Comparison of ENCODE assay signal across 9 mouse cellular contexts in the genomic region with DNA sequence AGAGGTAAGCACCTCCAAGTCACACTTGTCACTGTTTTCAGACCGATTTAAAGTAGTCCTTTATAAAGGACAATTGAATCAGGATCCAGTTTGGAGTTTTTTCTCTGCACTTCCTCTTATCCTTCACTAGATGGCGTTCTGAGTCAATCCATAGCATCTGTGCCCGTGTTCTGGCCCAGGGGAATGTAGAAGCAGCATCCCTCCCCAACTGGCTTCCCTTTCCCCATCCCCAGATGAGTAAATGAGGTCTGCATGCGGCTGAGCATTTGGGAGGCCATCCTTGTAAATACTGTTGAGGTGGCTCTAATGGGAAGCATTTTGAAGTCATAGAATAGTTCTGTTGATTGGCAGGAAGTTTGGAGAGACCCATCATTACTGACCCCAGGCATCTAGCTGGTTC.
DNase-seq lines count a peak whose midpoint lies in the region; ATAC-seq lines count a peak whose summit lies in the region.
"Had no signal": no experiment of that assay in that cellular context is flagged by ENCODE, and none has a peak within 500 bp of the region (broad histone marks: within the 10 kb centered on the region; RNA-seq: fewer than 3 reads in every experiment).

No protein-coding gene starts in this region.

- no peaks in the 10 kb centered on the region for H3K9me3 ChIP-seq in hindbrain, embryonic 11.5 days (ENCODE audit: control insufficient read depth, low read length)
- no peaks in the 10 kb centered on the region for H3K9me3 ChIP-seq in hindbrain, embryonic 16.5 days (ENCODE audit: control insufficient read depth, low read length)
- no peaks in the 10 kb centered on the region for H3K9me3 ChIP-seq in embryonic facial prominence, embryonic 14.5 days (ENCODE audit: control insufficient read depth, low read length)
- H3K9me3 ChIP-seq: lung, embryonic 15.5 days had no signal

- no peak overlapping the region for H3K4me3 ChIP-seq in hindbrain, embryonic 11.5 days (ENCODE audit: low read depth, low read length)
- no peak overlapping the region for H3K4me3 ChIP-seq in hindbrain, embryonic 16.5 days (ENCODE audit: low read length)
- H3K4me3 ChIP-seq in embryonic facial prominence, embryonic 14.5 days (ENCODE audit: low read depth, low read length), result no peak overlapping the region
- H3K4me3 ChIP-seq: lung, embryonic 15.5 days had no signal

- no peak overlapping the region for H3K9ac ChIP-seq in hindbrain, embryonic 11.5 days (ENCODE audit: low read depth, low read length)
- H3K9ac ChIP-seq in hindbrain, embryonic 16.5 days (ENCODE audit: low read depth, low read length), result no peak overlapping the region
- H3K9ac ChIP-seq in embryonic facial prominence, embryonic 14.5 days (ENCODE audit: low read depth, low read length), result no peak overlapping the region
- H3K9ac ChIP-seq: lung, embryonic 15.5 days had no signal

- no peak overlapping the region for H3K4me2 ChIP-seq in hindbrain, embryonic 11.5 days (replicated peaks; ENCODE audit: low read depth, low read length)
- no peak overlapping the region for H3K4me2 ChIP-seq in hindbrain, embryonic 16.5 days (ENCODE audit: low read length)
- no peak overlapping the region for H3K4me2 ChIP-seq in embryonic facial prominence, embryonic 14.5 days (ENCODE audit: low read depth, low read length)
- H3K4me2 ChIP-seq: lung, embryonic 15.5 days had no signal

- DNase-seq in hindbrain, embryonic 11.5 days (ENCODE audit: low spot score), result peak; percentile 42
- DNase-seq in thymus, postnatal 0 days (ENCODE audit: low spot score), result peak; percentile 46
- DNase-seq in thymus, postnatal 14 days, result no peak
- DNase-seq in embryonic facial prominence, embryonic 14.5 days (ENCODE audit: low spot score), result peak; percentile 32
- DNase-seq in splenic B cell, adult 2 months (ENCODE audit: low read depth, low spot score), result peak; percentile 58
- no peak for DNase-seq in layer of hippocampus, adult 8-10 months (ENCODE audit: low spot score in 2 of 2)
- DNase-seq in cerebellum, adult 18-20 months, result no peak

- no peak overlapping the region for H3K27ac ChIP-seq in hindbrain, embryonic 11.5 days (ENCODE audit: low read depth, low read length)
- no peak overlapping the region for H3K27ac ChIP-seq in hindbrain, embryonic 16.5 days (ENCODE audit: low read depth, low read length)
- no peak overlapping the region for H3K27ac ChIP-seq in embryonic facial prominence, embryonic 14.5 days (replicated peaks; ENCODE audit: low read depth, low read length)
- H3K27ac ChIP-seq: lung, embryonic 15.5 days had no signal

- WGBS in hindbrain, embryonic 11.5 days, result 13% methylated on average over 4 of the region's 4 CpGs
- WGBS in hindbrain, embryonic 16.5 days, result 13% methylated on average over 4 of the region's 4 CpGs
- WGBS in embryonic facial prominence, embryonic 14.5 days, result 10% methylated on average over 4 of the region's 4 CpGs

- H3K4me1 ChIP-seq in hindbrain, embryonic 11.5 days (replicated peaks; ENCODE audit: control insufficient read depth, insufficient read depth, low read length), result no peaks in the 10 kb centered on the region
- H3K4me1 ChIP-seq in hindbrain, embryonic 16.5 days (ENCODE audit: control insufficient read depth, insufficient read depth, low read depth, low read length), result no peaks in the 10 kb centered on the region
- H3K4me1 ChIP-seq in embryonic facial prominence, embryonic 14.5 days (ENCODE audit: control insufficient read depth, insufficient read depth, low read length), result no peaks in the 10 kb centered on the region
- H3K4me1 ChIP-seq: lung, embryonic 15.5 days had no signal

- no peaks in the 10 kb centered on the region for H3K27me3 ChIP-seq in hindbrain, embryonic 11.5 days (ENCODE audit: control insufficient read depth, insufficient read depth, low read length)
- H3K27me3 ChIP-seq in hindbrain, embryonic 16.5 days (replicated peaks; ENCODE audit: control insufficient read depth, insufficient read depth, low read length), result no peaks in the 10 kb centered on the region
- H3K27me3 ChIP-seq in embryonic facial prominence, embryonic 14.5 days (replicated peaks; ENCODE audit: control insufficient read depth, insufficient read depth, low read length), result no peaks in the 10 kb centered on the region
- H3K27me3 ChIP-seq in splenic B cell, adult 2 months (ENCODE audit: control insufficient read depth, insufficient read depth, low read length, poor library complexity, severe bottlenecking), result no peaks in the 10 kb centered on the region
- H3K27me3 ChIP-seq: lung, embryonic 15.5 days had no signal

- no peak for ATAC-seq in hindbrain, embryonic 11.5 days (ENCODE audit: low FRiP score)
- no peak for ATAC-seq in hindbrain, embryonic 16.5 days
- ATAC-seq in embryonic facial prominence, embryonic 14.5 days (ENCODE audit: low read depth), result no peak

- H3K36me3 ChIP-seq in hindbrain, embryonic 11.5 days (ENCODE audit: control insufficient read depth, insufficient read depth, low read length), result no peaks in the 10 kb centered on the region
- no peaks in the 10 kb centered on the region for H3K36me3 ChIP-seq in hindbrain, embryonic 16.5 days (ENCODE audit: control insufficient read depth, insufficient read depth, low read length)
- no peaks in the 10 kb centered on the region for H3K36me3 ChIP-seq in embryonic facial prominence, embryonic 14.5 days (ENCODE audit: control insufficient read depth, insufficient read depth, low read length)
- no peaks in the 10 kb centered on the region for H3K36me3 ChIP-seq in splenic B cell, adult 2 months (ENCODE audit: control insufficient read depth, insufficient read depth, low read length, poor library complexity, severe bottlenecking)
- H3K36me3 ChIP-seq: lung, embryonic 15.5 days had no signal

Comparison
In these comparisons a context has a peak if more than half of its experiments do, and no peak if none do; other contexts are left out.
1. DNase-seq: peak in hindbrain, embryonic 11.5 days (single experiment), thymus, postnatal 0 days (single experiment), embryonic facial prominence, embryonic 14.5 days (single experiment) and splenic B cell, adult 2 months (single experiment); none in thymus, postnatal 14 days (single experiment), layer of hippocampus, adult 8-10 months (0 of 2) and cerebellum, adult 18-20 months (0 of 2).